ENCODE assay signal across 8 mouse cellular contexts in genomic region chr11:76410826-76411225, GRCm38 (mm10). TPM values are rescaled to one million over a fixed set of nuclear protein-coding genes. Genes with fewer than 3 reads are reported as not detected.
DNase-seq lines count a peak whose midpoint lies in the region; ATAC-seq lines count a peak whose summit lies in the region.

No protein-coding gene starts in this region.

- no peaks in the 10 kb centered on the region for H3K9me3 ChIP-seq in heart, embryonic 12.5 days (replicated peaks)

- peak; percentile 40 to 81 for DNase-seq in heart, adult 18-20 months
- DNase-seq in urinary bladder, postnatal 36 days (ENCODE audit: low spot score in 2 of 2) = peak; percentile 12 to 37
- DNase-seq in urinary bladder, adult 18-20 months (ENCODE audit: low spot score in 2 of 2) = no peak
- peak; percentile 76 to 83 for DNase-seq in cerebellum, postnatal 10 days
- peak; percentile 38 for DNase-seq in kidney, postnatal 14 days
- DNase-seq in naive thymus-derived CD4-positive, alpha-beta T cell, adult 2 months (ENCODE audit: low read depth) = peak; percentile 84

- ATAC-seq in heart, embryonic 12.5 days (ENCODE audit: insufficient number of reproducible peaks, low FRiP score) = no peak
- no peak for ATAC-seq in erythroid progenitor cell, adult 5-6 weeks (replicated peaks; ENCODE audit: low FRiP score, poor library complexity, severe bottlenecking)

- no peak overlapping the region for H3K27ac ChIP-seq in heart, embryonic 12.5 days (ENCODE audit: poor library complexity, severe bottlenecking)

- H3K36me3 ChIP-seq in heart, embryonic 12.5 days = peaks cover 49% of the 10 kb centered on the region

- no peak overlapping the region for H3K4me2 ChIP-seq in heart, embryonic 12.5 days

- no peak overlapping the region for H3K4me3 ChIP-seq in heart, embryonic 12.5 days

- WGBS in heart, embryonic 12.5 days = 70% methylated on average over 12 of the region's 12 CpGs

- peaks cover 15% of the 10 kb centered on the region for H3K4me1 ChIP-seq in heart, embryonic 12.5 days (replicated peaks)

- H3K9ac ChIP-seq in heart, embryonic 12.5 days = no peak overlapping the region

- no peaks in the 10 kb centered on the region for H3K27me3 ChIP-seq in heart, embryonic 12.5 days (replicated peaks)

RNA-seq across cellular contexts. Expression of gene Timm22, which starts 4.1 kb away (rescaled TPM):
- total RNA-seq in heart, adult 18-20 months (2021) = 10 to 100 TPM; 44.0 to 51.4 TPM
- polyA plus RNA-seq in heart, embryonic 12.5 days (2016; fragmentation: Nextera tagmentation; extraction: Ambion mirVana) = 94.5 and 102 TPM in 2 replicates
- 4.2 and 4.7 TPM in 2 replicates for total RNA-seq in erythroid progenitor cell, adult 5-6 weeks (2015; ENCODE audit: low replicate concordance)
- total RNA-seq in erythroid progenitor cell, adult 5-6 weeks (2017; ENCODE audit: low replicate concordance) = 2.3 and 4.0 TPM in 2 replicates

RNA-seq across cellular contexts. Expression of gene Nxn, which starts 11.9 kb away (rescaled TPM):
- 10 to 100 TPM; 13.5 to 17.8 TPM for total RNA-seq in heart, adult 18-20 months (2021)
- polyA plus RNA-seq in heart, embryonic 12.5 days (2016; fragmentation: Nextera tagmentation; extraction: Ambion mirVana) = 32.2 TPM in 2 replicates
- 1.4 and 2.1 TPM in 2 replicates for total RNA-seq in erythroid progenitor cell, adult 5-6 weeks (2015; ENCODE audit: low replicate concordance)
- 0.98 TPM in 1 of 2 replicates, not detected in the other for total RNA-seq in erythroid progenitor cell, adult 5-6 weeks (2017; ENCODE audit: low replicate concordance)

Comparison
In these comparisons a context has a peak if more than half of its experiments do, and no peak if none do; other contexts are left out.
1. DNase-seq: peak in heart, adult 18-20 months (2 of 2), urinary bladder, postnatal 36 days (2 of 2), cerebellum, postnatal 10 days (2 of 2), kidney, postnatal 14 days (single experiment) and naive thymus-derived CD4-positive, alpha-beta T cell, adult 2 months (single experiment); none in urinary bladder, adult 18-20 months (0 of 2).
2. RNA of gene Timm22, which starts 4.1 kb away (total RNA-seq): 44.0 to 51.4 TPM in heart, adult 18-20 months; 2.3 to 4.7 TPM in erythroid progenitor cell, adult 5-6 weeks; every median in the first group is over 4 times any median in the second.
3. RNA of gene Nxn, which starts 11.9 kb away (total RNA-seq): 13.5 to 17.8 TPM in heart, adult 18-20 months; 0.98 to 2.1 TPM in erythroid progenitor cell, adult 5-6 weeks; every median in the first group is over 4 times any median in the second.